Mouse (Mus musculus): ENCODE measurements around the gene Sirt4. TPM values are rescaled to one million over a fixed set of nuclear protein-coding genes. Genes with fewer than 3 reads are reported as not detected.
A peak's percentile ranks its signal among the peaks of the same experiment; 100 is the strongest.

Gene Sirt4
- polyA plus RNA-seq, 1 experiment from 2014 or later = 23.5 TPM

DNA sequence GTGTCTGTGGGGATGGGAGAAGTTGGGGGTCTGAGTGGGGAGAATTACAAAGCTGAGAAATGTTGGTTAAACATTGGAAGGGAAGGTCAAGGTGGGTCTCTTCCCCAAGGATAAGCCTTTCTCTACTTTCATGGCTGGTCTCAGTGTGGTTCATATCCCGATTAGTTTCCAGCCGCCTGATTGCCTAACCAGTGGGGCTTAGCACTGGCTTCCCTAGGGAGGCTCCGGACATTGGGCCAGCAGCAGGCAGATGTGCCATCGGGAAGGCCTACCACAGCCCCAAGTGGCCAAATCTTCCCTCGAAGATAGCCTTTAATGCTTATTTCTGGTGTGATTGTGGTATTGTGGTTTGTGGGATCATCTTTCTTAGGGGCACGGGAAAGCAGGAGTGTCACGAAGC is 27.9 kb upstream of the Sirt4 start:
- peaks cover 41% of the 10 kb centered on the region for H3K4me1 ChIP-seq (ENCODE audit: control insufficient read depth, insufficient read depth, low read length)
- no peak for ATAC-seq (ENCODE audit: insufficient number of reproducible peaks, insufficient read depth, low FRiP score, low read depth)
- H3K4me3 ChIP-seq (ENCODE audit: low read depth, low read length) = no peak overlapping the region
- H3K9me3 ChIP-seq (ENCODE audit: control insufficient read depth, low read depth, low read length) = no peaks in the 10 kb centered on the region
- H3K4me2 ChIP-seq (replicated peaks; ENCODE audit: low read depth, low read length) = no peak overlapping the region
- H3K27ac ChIP-seq (ENCODE audit: low read length) = no peak overlapping the region
- H3K9ac ChIP-seq (replicated peaks; ENCODE audit: low read depth, low read length) = no peak overlapping the region
- 92% methylated on average over 7 of the region's 7 CpGs for WGBS
- H3K36me3 ChIP-seq (ENCODE audit: control insufficient read depth, insufficient read depth, low read length) = no peaks in the 10 kb centered on the region
- no peaks in the 10 kb centered on the region for H3K27me3 ChIP-seq (ENCODE audit: control insufficient read depth, insufficient read depth, low read length)

DNA sequence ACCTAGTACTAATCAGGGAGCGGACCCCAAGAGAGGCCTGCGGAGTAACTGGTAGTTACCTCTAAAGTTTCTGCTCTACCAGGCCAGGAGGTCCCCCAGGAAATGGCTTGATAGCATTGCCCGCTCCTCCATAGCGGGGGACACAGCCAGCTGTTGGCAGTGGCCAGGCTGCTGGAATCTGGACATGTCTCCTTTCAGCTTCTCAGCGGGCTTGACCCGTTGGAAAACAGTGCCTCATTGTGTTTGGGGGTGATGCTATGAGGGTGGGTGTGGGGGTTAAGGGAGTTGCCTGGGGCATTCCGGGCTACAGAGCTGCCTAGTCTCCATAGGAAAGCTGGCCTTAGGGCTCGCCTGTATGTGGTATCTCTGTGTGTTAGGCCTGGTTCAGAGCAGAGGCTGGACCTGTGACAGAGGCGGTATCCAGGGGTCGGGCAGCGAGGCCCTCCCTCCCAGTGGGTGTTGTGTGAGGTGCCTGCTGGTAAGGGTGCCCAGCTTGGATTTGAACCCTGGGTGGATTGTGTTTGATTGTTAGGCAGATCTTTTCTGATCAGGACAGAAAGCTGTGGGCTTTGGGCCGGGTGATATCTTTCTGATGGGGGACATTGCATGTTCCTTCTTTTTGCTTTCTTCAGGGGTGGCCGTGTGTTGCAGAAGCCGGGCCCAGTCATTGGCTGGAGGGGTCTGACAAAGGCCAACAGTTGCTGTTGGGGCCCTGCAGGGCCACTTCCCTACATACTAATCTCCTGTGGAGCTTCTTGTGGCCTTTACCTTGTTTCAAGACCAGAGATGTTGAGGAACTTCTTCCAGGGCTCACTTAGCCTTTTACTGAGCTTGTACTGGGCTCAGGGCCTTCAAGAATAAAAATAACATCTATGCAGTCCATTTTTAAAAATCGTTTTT is 25.5 kb upstream of the Sirt4 start:
- 75% methylated on average over 15 of the region's 15 CpGs for WGBS
- Histone ChIP-seq H3K4me3 (ENCODE audit: low read depth, low read length) (no peak overlapping the region), H3K4me1 (ENCODE audit: control insufficient read depth, insufficient read depth, low read length) (peaks cover 38% of the 10 kb centered on the region), H3K9me3 (ENCODE audit: control insufficient read depth, low read depth, low read length) (no peaks in the 10 kb centered on the region), H3K4me2 (replicated peaks; ENCODE audit: low read depth, low read length) (peak overlapping the region; percentile 87; the same call in 1 of the 2 replicates), H3K27ac (ENCODE audit: low read length) (peak overlapping the region; percentile 75; the same call in 1 of the 2 replicates), H3K9ac (replicated peaks; ENCODE audit: low read depth, low read length) (no peak overlapping the region; the same call in 1 of the 2 replicates), H3K36me3 (ENCODE audit: control insufficient read depth, insufficient read depth, low read length) (no peaks in the 10 kb centered on the region), H3K27me3 (ENCODE audit: control insufficient read depth, insufficient read depth, low read length) (no peaks in the 10 kb centered on the region)
- no peak for ATAC-seq (ENCODE audit: insufficient number of reproducible peaks, insufficient read depth, low FRiP score, low read depth)

DNA sequence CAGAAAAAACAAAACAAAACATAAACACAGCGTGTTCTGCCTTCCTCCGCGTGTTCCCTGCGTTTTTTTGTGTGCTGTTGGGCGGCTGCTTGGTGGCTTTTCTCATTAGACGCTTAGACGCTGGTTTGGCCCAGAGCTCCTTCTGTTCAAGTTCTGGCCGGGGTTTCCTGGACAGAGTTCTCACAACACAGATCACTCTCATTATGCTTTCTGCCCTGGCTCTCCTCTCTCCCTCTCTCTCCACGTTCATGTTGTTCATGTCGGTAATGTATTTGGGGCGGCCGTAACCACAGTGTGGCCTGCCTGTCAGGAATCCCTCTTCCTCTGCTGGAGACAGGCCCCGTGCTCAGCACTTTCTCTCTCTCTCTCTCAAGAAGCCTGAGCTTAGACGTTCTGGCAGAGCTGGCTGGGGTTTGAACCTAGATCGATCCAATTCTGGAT is 24.8 kb upstream of the Sirt4 start:
- H3K4me1 ChIP-seq (ENCODE audit: control insufficient read depth, insufficient read depth, low read length) = peaks cover 31% of the 10 kb centered on the region
- H3K36me3 ChIP-seq (ENCODE audit: control insufficient read depth, insufficient read depth, low read length) = no peaks in the 10 kb centered on the region
- no peak for ATAC-seq (ENCODE audit: insufficient number of reproducible peaks, insufficient read depth, low FRiP score, low read depth)
- H3K27me3 ChIP-seq (ENCODE audit: control insufficient read depth, insufficient read depth, low read length) = no peaks in the 10 kb centered on the region
- H3K4me2 ChIP-seq (replicated peaks; ENCODE audit: low read depth, low read length) = peak overlapping the region; percentile 87
- 35% methylated on average over 15 of the region's 15 CpGs for WGBS
- H3K4me3 ChIP-seq (ENCODE audit: low read depth, low read length) = no peak overlapping the region
- H3K27ac ChIP-seq (ENCODE audit: low read length) = peak overlapping the region; percentile 75; the same call in 1 of the 2 replicates
- 0 out of 2 replicates have a peak, but pooled peaks cover 1% of the 10 kb centered on the region for H3K9me3 ChIP-seq (ENCODE audit: control insufficient read depth, low read depth, low read length)
- no peak overlapping the region for H3K9ac ChIP-seq (replicated peaks; ENCODE audit: low read depth, low read length)

DNA sequence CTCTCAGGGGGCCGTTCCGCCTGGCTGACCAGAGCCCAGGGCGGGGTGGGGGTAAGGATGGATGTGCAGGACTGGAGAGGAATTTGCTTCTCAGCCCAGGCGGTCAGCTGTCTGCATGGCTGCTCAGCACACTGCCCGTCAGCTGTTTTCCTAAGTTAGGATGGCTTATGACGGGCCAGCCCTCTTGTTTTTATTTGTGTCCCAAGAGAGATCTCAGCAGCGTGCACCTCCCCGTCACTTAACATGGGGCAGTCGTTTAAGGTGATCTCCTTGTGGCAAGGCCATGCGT is 24.3 kb upstream of the Sirt4 start:
- Histone ChIP-seq H3K9ac (replicated peaks; ENCODE audit: low read depth, low read length) (peak overlapping the region; percentile 21; the same call in 1 of the 2 replicates), H3K27ac (ENCODE audit: low read length) (0 out of 2 replicates have a peak overlapping the region, but pooled peaks have one; percentile 15), H3K4me1 (ENCODE audit: control insufficient read depth, insufficient read depth, low read length) (peaks cover 26% of the 10 kb centered on the region), H3K27me3 (ENCODE audit: control insufficient read depth, insufficient read depth, low read length) (no peaks in the 10 kb centered on the region), H3K36me3 (ENCODE audit: control insufficient read depth, insufficient read depth, low read length) (no peaks in the 10 kb centered on the region), H3K4me3 (ENCODE audit: low read depth, low read length) (peak overlapping the region; percentile 90), H3K9me3 (ENCODE audit: control insufficient read depth, low read depth, low read length) (0 out of 2 replicates have a peak, but pooled peaks cover 3% of the 10 kb centered on the region), H3K4me2 (replicated peaks; ENCODE audit: low read depth, low read length) (peak overlapping the region; percentile 87)
- WGBS = 41% methylated on average over 10 of the region's 10 CpGs
- no peak for ATAC-seq (ENCODE audit: insufficient number of reproducible peaks, insufficient read depth, low FRiP score, low read depth)

DNA sequence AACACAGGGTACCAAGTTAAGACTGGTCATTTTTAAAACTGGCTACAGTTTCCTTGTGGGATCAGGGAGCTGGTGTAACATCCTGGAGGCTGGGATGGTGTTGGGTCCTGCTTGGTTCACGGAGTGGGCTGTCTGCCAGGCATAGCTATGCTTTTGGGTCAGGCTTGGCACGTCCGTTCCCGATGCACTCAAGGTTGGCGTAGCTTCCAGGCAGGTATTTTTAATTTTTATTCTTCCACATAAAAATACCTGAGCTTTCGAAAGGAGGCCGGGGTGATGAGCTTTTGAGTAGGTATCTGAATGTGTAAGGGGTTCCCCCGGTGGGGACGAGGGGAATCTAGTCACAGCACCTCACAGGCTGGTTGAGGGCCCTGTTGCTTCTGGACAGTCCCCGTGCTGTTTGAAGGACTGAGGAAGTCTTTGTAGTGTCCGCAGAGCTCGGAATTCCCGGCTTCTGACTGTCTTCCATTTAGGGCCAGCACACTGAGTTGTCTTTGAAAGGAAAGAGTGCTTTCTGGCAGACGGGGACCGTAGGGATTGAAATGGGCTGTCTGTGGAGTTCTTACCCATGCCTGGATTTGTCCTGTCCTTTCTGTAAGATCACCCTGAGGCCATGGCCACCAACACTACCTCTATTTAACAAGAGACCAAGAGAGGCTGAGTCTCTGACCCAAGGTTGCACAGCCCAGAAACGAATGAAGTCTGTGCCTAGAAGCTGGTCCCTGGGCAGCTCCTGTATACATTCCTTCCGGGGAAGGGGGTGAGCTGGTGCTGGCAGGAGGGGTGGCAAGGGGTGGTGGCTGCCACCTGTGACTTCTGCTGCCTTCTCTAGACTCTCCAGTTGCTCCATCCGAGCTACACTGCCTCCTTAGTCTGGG is 23.7 kb upstream of the Sirt4 start:
- peaks cover 26% of the 10 kb centered on the region for H3K4me1 ChIP-seq (ENCODE audit: control insufficient read depth, insufficient read depth, low read length)
- 47% methylated on average over 18 of the region's 18 CpGs for WGBS

DNA sequence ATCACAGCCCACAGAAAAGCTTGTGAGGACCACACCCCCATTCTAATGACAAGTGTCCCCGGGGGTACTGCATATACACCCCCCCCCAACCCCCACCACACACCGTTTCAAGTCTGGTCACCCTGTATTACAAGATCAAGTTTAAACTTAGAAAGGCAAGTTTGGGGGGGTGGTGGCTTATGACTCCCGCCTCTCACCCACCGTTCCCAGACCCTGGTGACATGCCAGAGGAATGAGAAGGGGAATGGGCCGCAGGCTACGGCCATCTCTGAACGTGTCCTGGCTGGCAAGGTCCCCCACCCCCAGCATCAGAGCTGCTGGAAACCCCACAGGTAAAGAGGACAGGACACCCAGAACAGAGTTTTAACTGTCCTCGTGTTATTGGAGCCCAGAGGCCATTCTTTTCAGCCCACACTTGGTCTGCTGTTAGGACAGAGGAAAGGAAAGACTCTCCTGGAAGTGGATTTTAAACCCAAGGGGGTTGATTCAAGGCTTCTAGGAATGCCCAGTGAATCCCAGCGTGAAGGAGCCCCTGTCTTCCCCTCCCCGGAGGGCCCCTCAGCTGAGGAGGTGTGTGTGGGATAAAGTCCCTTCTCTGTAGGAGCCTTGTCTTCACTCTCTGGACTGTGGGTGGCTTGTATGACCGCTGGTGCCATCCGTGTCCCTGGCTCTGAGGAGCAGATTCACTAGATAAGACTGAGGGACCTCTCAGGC is 22.9 kb upstream of the Sirt4 start:
- peaks cover 26% of the 10 kb centered on the region for H3K4me1 ChIP-seq (ENCODE audit: control insufficient read depth, insufficient read depth, low read length)
- no peaks in the 10 kb centered on the region for H3K27me3 ChIP-seq (ENCODE audit: control insufficient read depth, insufficient read depth, low read length)
- peak overlapping the region; percentile 90 for H3K4me3 ChIP-seq (ENCODE audit: low read depth, low read length)
- peak overlapping the region; percentile 87 for H3K4me2 ChIP-seq (replicated peaks; ENCODE audit: low read depth, low read length)
- no peaks in the 10 kb centered on the region for H3K36me3 ChIP-seq (ENCODE audit: control insufficient read depth, insufficient read depth, low read length)
- H3K9me3 ChIP-seq (ENCODE audit: control insufficient read depth, low read depth, low read length) = 0 out of 2 replicates have a peak, but pooled peaks cover 3% of the 10 kb centered on the region
- 22% methylated on average over 12 of the region's 12 CpGs for WGBS
- no peak overlapping the region for H3K27ac ChIP-seq (ENCODE audit: low read length)
- peak overlapping the region; percentile 86 for H3K9ac ChIP-seq (replicated peaks; ENCODE audit: low read depth, low read length)
- ATAC-seq (ENCODE audit: insufficient number of reproducible peaks, insufficient read depth, low FRiP score, low read depth) = no peak

More for the DNA sequence above, 23.7 kb upstream of the Sirt4 start:
- H3K4me3 ChIP-seq (ENCODE audit: low read depth, low read length) = peak overlapping the region; percentile 90
- peak overlapping the region; percentile 87 for H3K4me2 ChIP-seq (replicated peaks; ENCODE audit: low read depth, low read length)
- no peaks in the 10 kb centered on the region for H3K27me3 ChIP-seq (ENCODE audit: control insufficient read depth, insufficient read depth, low read length)
- no peaks in the 10 kb centered on the region for H3K36me3 ChIP-seq (ENCODE audit: control insufficient read depth, insufficient read depth, low read length)
- peak overlapping the region; percentile 86 for H3K9ac ChIP-seq (replicated peaks; ENCODE audit: low read depth, low read length)
- ATAC-seq (ENCODE audit: insufficient number of reproducible peaks, insufficient read depth, low FRiP score, low read depth) = no peak
- H3K9me3 ChIP-seq (ENCODE audit: control insufficient read depth, low read depth, low read length) = 0 out of 2 replicates have a peak, but pooled peaks cover 3% of the 10 kb centered on the region
- H3K27ac ChIP-seq (ENCODE audit: low read length) = 0 out of 2 replicates have a peak overlapping the region, but pooled peaks have one; percentile 15

DNA sequence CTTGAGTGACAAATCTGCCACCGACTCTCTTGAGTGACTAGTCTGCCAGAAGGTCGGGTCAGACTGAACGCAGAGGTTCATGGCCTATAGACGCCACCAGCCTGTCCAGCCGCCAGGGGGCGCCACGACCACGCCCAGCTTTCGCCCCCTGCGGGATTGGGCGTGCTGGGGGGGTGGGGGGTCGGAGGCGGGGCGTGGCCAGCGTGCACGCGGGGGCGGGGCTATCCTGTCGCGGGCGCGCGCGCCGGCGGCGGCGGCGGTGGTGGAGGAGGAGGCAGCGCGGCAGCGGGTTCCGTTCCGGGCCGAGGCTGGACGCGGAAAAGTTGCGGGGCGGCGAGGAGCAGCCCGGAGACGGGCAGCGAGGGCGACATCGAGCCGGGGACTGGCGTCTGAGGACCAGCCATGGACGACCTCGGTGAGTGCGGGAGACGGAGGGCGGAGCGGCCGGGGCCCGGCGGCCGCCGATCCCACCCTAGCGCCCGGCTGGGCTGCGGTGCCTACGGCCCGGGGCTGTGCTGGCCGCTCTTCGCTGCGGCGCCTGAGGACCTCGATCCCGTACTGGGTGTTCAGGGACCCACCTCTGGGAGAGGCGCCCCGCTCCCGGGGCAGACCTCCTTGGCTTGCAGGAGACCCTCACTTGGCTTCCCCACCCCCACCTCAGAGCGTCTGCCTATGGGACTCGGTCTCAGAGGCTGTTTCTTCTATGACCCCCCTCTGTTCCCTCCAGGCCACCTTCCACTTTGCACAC is 22.1 kb upstream of the Sirt4 start, which contains the start of gene Pxn:
Gene Pxn, plus strand, starts transcription at position 223 of the 748 bp plus-strand sequence.
- Histone ChIP-seq H3K4me3 (ENCODE audit: low read depth, low read length) (peak within 1 kb of the TSS; percentile 90), H3K36me3 (ENCODE audit: control insufficient read depth, insufficient read depth, low read length) (no peaks in the 10 kb centered on the region), H3K4me1 (ENCODE audit: control insufficient read depth, insufficient read depth, low read length) (peaks cover 26% of the 10 kb centered on the region), H3K27me3 (ENCODE audit: control insufficient read depth, insufficient read depth, low read length) (no peaks in the 10 kb centered on the region), H3K9me3 (ENCODE audit: control insufficient read depth, low read depth, low read length) (0 out of 2 replicates have a peak, but pooled peaks cover 3% of the 10 kb centered on the region), H3K9ac (replicated peaks; ENCODE audit: low read depth, low read length) (peak within 1 kb of the TSS; percentile 86), H3K27ac (ENCODE audit: low read length) (peak within 1 kb of the TSS; percentile 49; the same call in 1 of the 2 replicates), H3K4me2 (replicated peaks; ENCODE audit: low read depth, low read length) (peak within 1 kb of the TSS; percentile 87)
- WGBS = under 1% methylated on average over 51 of the region's 74 CpGs
- ATAC-seq (ENCODE audit: insufficient number of reproducible peaks, insufficient read depth, low FRiP score, low read depth) = peak; percentile 87

Data from stomach, embryonic 14.5 days (tissue).